In genomic region chr9:107484302-107484701, GRCm38 (mm10) we compare ENCODE assay signal across 9 mouse cellular contexts. TPM values are rescaled to one million over a fixed set of nuclear protein-coding genes. Genes with fewer than 3 reads are reported as not detected.
A peak's percentile ranks its signal among the peaks of the same experiment; 100 is the strongest.
DNase-seq lines count a peak whose midpoint lies in the region; ATAC-seq lines count a peak whose summit lies in the region.
"Had no signal": no experiment of that assay in that cellular context is flagged by ENCODE, and none has a peak within 500 bp of the region (broad histone marks: within the 10 kb centered on the region; RNA-seq: fewer than 3 reads in every experiment).

No protein-coding gene starts in this region.

- H3K4me2 ChIP-seq in forebrain, embryonic 16.5 days (ENCODE audit: low read length), result no peak overlapping the region
- H3K4me2 ChIP-seq: stomach, embryonic 15.5 days had no signal

- 10% methylated on average over 17 of the region's 17 CpGs for WGBS in forebrain, embryonic 16.5 days

- no peaks in the 10 kb centered on the region for H3K9me3 ChIP-seq in forebrain, embryonic 16.5 days (ENCODE audit: control insufficient read depth, low read length)
- H3K9me3 ChIP-seq: stomach, embryonic 15.5 days had no signal

- intact Hi-C loops in gastrocnemius, postnatal 14 days (cut with DNase I; ENCODE audit: low total_unique reads), result no loop called here
- intact Hi-C loops in gastrocnemius, postnatal 36 days (cut with DNase I), result no loop called here

- ATAC-seq in forebrain, embryonic 16.5 days, result peak; percentile 91

- H3K27me3 ChIP-seq in forebrain, embryonic 16.5 days (replicated peaks; ENCODE audit: control insufficient read depth, insufficient read depth, low read length), result no peaks in the 10 kb centered on the region

- peak overlapping the region; percentile 83 for H3K27ac ChIP-seq in forebrain, embryonic 16.5 days (ENCODE audit: low read length)
- H3K27ac ChIP-seq: stomach, embryonic 15.5 days had no signal

- peak overlapping the region; percentile 3; the same call in 1 of the 2 replicates for H3K9ac ChIP-seq in forebrain, embryonic 16.5 days (replicated peaks; ENCODE audit: low read depth, low read length)
- H3K9ac ChIP-seq: stomach, embryonic 15.5 days had no signal

- peaks cover 53% of the 10 kb centered on the region for H3K4me1 ChIP-seq in forebrain, embryonic 16.5 days (replicated peaks; ENCODE audit: control insufficient read depth, insufficient read depth, low read length)

- H3K36me3 ChIP-seq in forebrain, embryonic 16.5 days (ENCODE audit: control insufficient read depth, insufficient read depth), result no peaks in the 10 kb centered on the region
- H3K36me3 ChIP-seq: stomach, embryonic 15.5 days had no signal

- H3K4me3 ChIP-seq in forebrain, embryonic 16.5 days (replicated peaks; ENCODE audit: low read length), result no peak overlapping the region
- H3K4me3 ChIP-seq: stomach, embryonic 15.5 days had no signal

- DNase-seq in gastrocnemius, postnatal 14 days, result peak; percentile 25
- no peak for DNase-seq in gastrocnemius, postnatal 36 days
- DNase-seq in left cerebral cortex, adult 11 months (ENCODE audit: low spot score), result peak; percentile 28
- DNase-seq in right cerebral cortex, postnatal 25 days, result peak; percentile 51
- no peak for DNase-seq in T-cell, adult 2 months (ENCODE audit: low spot score)
- no peak for DNase-seq in adrenal gland, postnatal 4 days (ENCODE audit: low spot score in 2 of 2)
- DNase-seq in embryo, embryonic 9.5 days (ENCODE audit: extremely low spot score), result no peak

RNA-seq across cellular contexts. Expression of gene Tmem115, which starts 49.4 kb away (rescaled TPM):
- total RNA-seq in gastrocnemius, postnatal 14 days (2021), result 10 to 100 TPM; 18.4 to 19.9 TPM
- total RNA-seq in gastrocnemius, postnatal 36 days (2021), result 10 to 100 TPM; 13.3 to 14.3 TPM
- 41.9 and 44.5 TPM in 2 replicates for polyA plus RNA-seq in forebrain, embryonic 16.5 days (2015; fragmentation: Nextera tagmentation; extraction: Ambion mirVana)
- total RNA-seq in adrenal gland, postnatal 4 days (2021), result 10 to 100 TPM; 40.8 to 44.6 TPM

RNA-seq across cellular contexts. Expression of gene Cyb561d2, which starts 57.7 kb away (rescaled TPM):
- total RNA-seq in gastrocnemius, postnatal 14 days (2021), result 1 to 10 TPM; 2.2 to 2.5 TPM
- 1 to 10 TPM; 2.3 to 3.4 TPM for total RNA-seq in gastrocnemius, postnatal 36 days (2021)
- 35.7 and 38.5 TPM in 2 replicates for polyA plus RNA-seq in forebrain, embryonic 16.5 days (2015; fragmentation: Nextera tagmentation; extraction: Ambion mirVana)
- total RNA-seq in adrenal gland, postnatal 4 days (2021), result 10 to 100 TPM; 19.2 to 21.7 TPM

RNA-seq across cellular contexts. Expression of gene Nprl2, which starts 57.7 kb away (rescaled TPM):
- total RNA-seq in gastrocnemius, postnatal 14 days (2021), result 1 to 10 TPM; 7.5 to 7.7 TPM
- total RNA-seq in gastrocnemius, postnatal 36 days (2021), result 10 to 100 TPM in 1 of 2 experiments, 1 to 10 TPM in 1; 9.1 to 11.6 TPM
- polyA plus RNA-seq in forebrain, embryonic 16.5 days (2015; fragmentation: Nextera tagmentation; extraction: Ambion mirVana), result 88.4 and 89.8 TPM in 2 replicates
- 10 to 100 TPM; 18.8 to 19.6 TPM for total RNA-seq in adrenal gland, postnatal 4 days (2021)

Comparison
In these comparisons a context has a peak if more than half of its experiments do, and no peak if none do; other contexts are left out.
1. DNase-seq: peak in gastrocnemius, postnatal 14 days (single experiment), left cerebral cortex, adult 11 months (single experiment) and right cerebral cortex, postnatal 25 days (single experiment); none in gastrocnemius, postnatal 36 days (0 of 2), T-cell, adult 2 months (single experiment), adrenal gland, postnatal 4 days (0 of 2) and embryo, embryonic 9.5 days (single experiment).
2. RNA of gene Cyb561d2, which starts 57.7 kb away (total RNA-seq): 19.2 to 21.7 TPM in adrenal gland, postnatal 4 days; 2.3 to 3.4 TPM in gastrocnemius, postnatal 36 days and 2.2 to 2.5 TPM in gastrocnemius, postnatal 14 days; every median in the first group is over 4 times any median in the second.